Mouse (Mus musculus) layer of hippocampus, adult 8-10 months (tissue): ENCODE results near the gene Ttyh1. TPM values are rescaled to one million over a fixed set of nuclear protein-coding genes. Genes with fewer than 3 reads are reported as not detected.

Source experiments
- DNase-seq, 2 experiments: peaks; one replicate each; pipeline ENCODE4 v3.0.0; 2022; ENCODE audit warnings: low spot score in 2 of 2
- total RNA-seq, 4 experiments: library from RNA; stranded (reverse); gene quantifications; 2 replicates each; pipeline ENCODE4 v1.2.4; 2022

The Ttyh1 gene
- total RNA-seq, 4 experiments from 2014 or later, result 459 to 552 (median 528) TPM

GRCm38 (mm10) chr7:4167098-4167497, 47.9 kb downstream of the Ttyh1 start:
- no peak for DNase-seq

- no peak for DNase-seq
Observed at GRCm38 (mm10) chr7:4170193-4170938, 51.2 kb downstream of the Ttyh1 start.

DNA sequence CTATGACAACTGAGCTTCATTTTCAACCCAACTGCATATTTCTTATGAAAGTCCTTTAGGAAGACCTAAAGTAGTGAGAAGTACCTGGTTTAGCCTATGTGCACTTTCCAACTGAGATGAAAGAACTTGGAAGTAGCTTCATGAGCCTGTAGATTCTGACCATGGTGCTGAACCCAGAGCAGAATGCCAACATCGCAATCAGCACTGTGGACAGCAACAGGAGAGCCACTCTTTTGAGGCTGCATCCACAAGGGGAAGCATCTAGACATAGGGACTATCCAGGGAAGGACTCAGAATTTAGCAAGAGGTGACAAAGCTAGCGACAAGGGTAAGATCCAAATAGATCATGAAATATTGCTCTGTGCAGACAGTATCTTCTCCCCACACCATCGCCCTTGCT, 59.2 kb downstream of the Ttyh1 start:
- no peak for DNase-seq

Other genes starting within 250 kb of the Ttyh1 start
- gene Gm14548, start 221.3 kb upstream of the Ttyh1 start, total RNA-seq, result not detected
- gene Lilra6, start 203.9 kb upstream of the Ttyh1 start, total RNA-seq, result not detected
- 10 to 100 TPM in 2 of 4 experiments, 1 to 10 TPM in 2; 6.6 to 31.0 (median 18.0) TPM for gene Lair1, start 56.2 kb upstream of the Ttyh1 start, total RNA-seq
- gene Leng8, start 17.6 kb downstream of the Ttyh1 start, total RNA-seq, result 100 to 1,000 TPM; 173 to 209 (median 190) TPM
- gene Leng9, start 31.0 kb downstream of the Ttyh1 start, total RNA-seq, result 1 to 10 TPM; 5.1 to 6.8 (median 5.7) TPM
- gene Cdc42ep5, start 45.5 kb downstream of the Ttyh1 start, total RNA-seq, result 1 to 10 TPM in 2 of 4 experiments, under 1 TPM in 1, not detected in 1; 0.89 to 1.3 (median 1.1) TPM
- under 1 TPM in 1 of 4 experiments, not detected in 3; 0.50 TPM for gene Lilra5, start 118.3 kb downstream of the Ttyh1 start, total RNA-seq
- not detected for gene Ncr1, start 218.3 kb downstream of the Ttyh1 start, total RNA-seq